Mouse (Mus musculus): ENCODE results near the gene Ccng1.

The Ccng1 gene

GRCm38 (mm10) chr11:40755109-40755627, at the start of gene Ccng1:
Gene Ccng1 (minus strand): TSS chr11:40755311.
- H3K27me3 ChIP-seq (ENCODE audit: control insufficient read depth, insufficient read depth, low read length, poor library complexity, severe bottlenecking) = no peaks in the 10 kb centered on the region
- 0 out of 2 replicates have a peak, but pooled peaks cover 2% of the 10 kb centered on the region for H3K36me3 ChIP-seq (ENCODE audit: control insufficient read depth, insufficient read depth, low read length, poor library complexity, severe bottlenecking)
- DNase-seq (ENCODE audit: low read depth, low spot score) = peak; percentile 94

GRCm38 (mm10) chr11:40790307-40790706, 35.2 kb upstream of the Ccng1 start:
- H3K36me3 ChIP-seq (ENCODE audit: control insufficient read depth, insufficient read depth, low read length, poor library complexity, severe bottlenecking) = no peaks in the 10 kb centered on the region
- H3K27me3 ChIP-seq (ENCODE audit: control insufficient read depth, insufficient read depth, low read length, poor library complexity, severe bottlenecking) = no peaks in the 10 kb centered on the region
- no peak for DNase-seq (ENCODE audit: low read depth, low spot score)

- Histone ChIP-seq H3K27me3 (ENCODE audit: control insufficient read depth, insufficient read depth, low read length, poor library complexity, severe bottlenecking) (no peaks in the 10 kb centered on the region), H3K36me3 (ENCODE audit: control insufficient read depth, insufficient read depth, low read length, poor library complexity, severe bottlenecking) (no peaks in the 10 kb centered on the region)
- DNase-seq (ENCODE audit: low read depth, low spot score) = no peak
Measured at GRCm38 (mm10) chr11:40789701-40790100, 34.6 kb upstream of the Ccng1 start.

- H3K27me3 ChIP-seq (ENCODE audit: control insufficient read depth, insufficient read depth, low read length, poor library complexity, severe bottlenecking) = no peaks in the 10 kb centered on the region
- DNase-seq (ENCODE audit: low read depth, low spot score) = no peak
- H3K36me3 ChIP-seq (ENCODE audit: control insufficient read depth, insufficient read depth, low read length, poor library complexity, severe bottlenecking) = no peaks in the 10 kb centered on the region
Measured at GRCm38 (mm10) chr11:40786900-40787299, 31.8 kb upstream of the Ccng1 start.

- no peak for DNase-seq (ENCODE audit: low read depth, low spot score)
- no peaks in the 10 kb centered on the region for H3K27me3 ChIP-seq (ENCODE audit: control insufficient read depth, insufficient read depth, low read length, poor library complexity, severe bottlenecking)
- no peaks in the 10 kb centered on the region for H3K36me3 ChIP-seq (ENCODE audit: control insufficient read depth, insufficient read depth, low read length, poor library complexity, severe bottlenecking)
Measured at GRCm38 (mm10) chr11:40784326-40784725, 29.2 kb upstream of the Ccng1 start.

- DNase-seq (ENCODE audit: low read depth, low spot score) = no peak
- Histone ChIP-seq H3K27me3 (ENCODE audit: control insufficient read depth, insufficient read depth, low read length, poor library complexity, severe bottlenecking) (no peaks in the 10 kb centered on the region), H3K36me3 (ENCODE audit: control insufficient read depth, insufficient read depth, low read length, poor library complexity, severe bottlenecking) (no peaks in the 10 kb centered on the region)
Measured at GRCm38 (mm10) chr11:40783346-40783745, 28.2 kb upstream of the Ccng1 start.

- no peak for DNase-seq (ENCODE audit: low read depth, low spot score)
- Histone ChIP-seq H3K36me3 (ENCODE audit: control insufficient read depth, insufficient read depth, low read length, poor library complexity, severe bottlenecking) (no peaks in the 10 kb centered on the region), H3K27me3 (ENCODE audit: control insufficient read depth, insufficient read depth, low read length, poor library complexity, severe bottlenecking) (no peaks in the 10 kb centered on the region)
Measured at GRCm38 (mm10) chr11:40781857-40782256, 26.7 kb upstream of the Ccng1 start.

GRCm38 (mm10) chr11:40775315-40776269, 20.5 kb upstream of the Ccng1 start:
- peak; percentile 57 for DNase-seq (ENCODE audit: low read depth, low spot score)
- Histone ChIP-seq H3K27me3 (ENCODE audit: control insufficient read depth, insufficient read depth, low read length, poor library complexity, severe bottlenecking) (no peaks in the 10 kb centered on the region), H3K36me3 (ENCODE audit: control insufficient read depth, insufficient read depth, low read length, poor library complexity, severe bottlenecking) (no peaks in the 10 kb centered on the region)

- no peaks in the 10 kb centered on the region for H3K27me3 ChIP-seq (ENCODE audit: control insufficient read depth, insufficient read depth, low read length, poor library complexity, severe bottlenecking)
- no peaks in the 10 kb centered on the region for H3K36me3 ChIP-seq (ENCODE audit: control insufficient read depth, insufficient read depth, low read length, poor library complexity, severe bottlenecking)
- DNase-seq (ENCODE audit: low read depth, low spot score) = no peak
Measured at GRCm38 (mm10) chr11:40764690-40765089, 9.6 kb upstream of the Ccng1 start.

GRCm38 (mm10) chr11:40763395-40763794, 8.3 kb upstream of the Ccng1 start:
- Histone ChIP-seq H3K36me3 (ENCODE audit: control insufficient read depth, insufficient read depth, low read length, poor library complexity, severe bottlenecking) (no peaks in the 10 kb centered on the region), H3K27me3 (ENCODE audit: control insufficient read depth, insufficient read depth, low read length, poor library complexity, severe bottlenecking) (no peaks in the 10 kb centered on the region)
- peak; percentile 73 for DNase-seq (ENCODE audit: low read depth, low spot score)

- DNase-seq (ENCODE audit: low read depth, low spot score) = no peak
- no peaks in the 10 kb centered on the region for H3K27me3 ChIP-seq (ENCODE audit: control insufficient read depth, insufficient read depth, low read length, poor library complexity, severe bottlenecking)
- H3K36me3 ChIP-seq (ENCODE audit: control insufficient read depth, insufficient read depth, low read length, poor library complexity, severe bottlenecking) = no peaks in the 10 kb centered on the region
Measured at GRCm38 (mm10) chr11:40759896-40760295, 4.8 kb upstream of the Ccng1 start.

GRCm38 (mm10) chr11:40755968-40756367, 857 bp upstream of the Ccng1 start:
- DNase-seq (ENCODE audit: low read depth, low spot score) = no peak
- Histone ChIP-seq H3K27me3 (ENCODE audit: control insufficient read depth, insufficient read depth, low read length, poor library complexity, severe bottlenecking) (no peaks in the 10 kb centered on the region), H3K36me3 (ENCODE audit: control insufficient read depth, insufficient read depth, low read length, poor library complexity, severe bottlenecking) (0 out of 2 replicates have a peak, but pooled peaks cover 2% of the 10 kb centered on the region)

- no peaks in the 10 kb centered on the region for H3K27me3 ChIP-seq (ENCODE audit: control insufficient read depth, insufficient read depth, low read length, poor library complexity, severe bottlenecking)
- peak; percentile 42 for DNase-seq (ENCODE audit: low read depth, low spot score)
- 0 out of 2 replicates have a peak, but pooled peaks cover 2% of the 10 kb centered on the region for H3K36me3 ChIP-seq (ENCODE audit: control insufficient read depth, insufficient read depth, low read length, poor library complexity, severe bottlenecking)
Measured at GRCm38 (mm10) chr11:40754664-40755107, 425 bp downstream of the Ccng1 start.

GRCm38 (mm10) chr11:40753836-40754235, 1.3 kb downstream of the Ccng1 start:
- 0 out of 2 replicates have a peak, but pooled peaks cover 2% of the 10 kb centered on the region for H3K36me3 ChIP-seq (ENCODE audit: control insufficient read depth, insufficient read depth, low read length, poor library complexity, severe bottlenecking)
- no peaks in the 10 kb centered on the region for H3K27me3 ChIP-seq (ENCODE audit: control insufficient read depth, insufficient read depth, low read length, poor library complexity, severe bottlenecking)
- no peak for DNase-seq (ENCODE audit: low read depth, low spot score)

- Histone ChIP-seq H3K36me3 (ENCODE audit: control insufficient read depth, insufficient read depth, low read length, poor library complexity, severe bottlenecking) (0 out of 2 replicates have a peak, but pooled peaks cover 2% of the 10 kb centered on the region), H3K27me3 (ENCODE audit: control insufficient read depth, insufficient read depth, low read length, poor library complexity, severe bottlenecking) (no peaks in the 10 kb centered on the region)
- DNase-seq (ENCODE audit: low read depth, low spot score) = no peak
Measured at GRCm38 (mm10) chr11:40747716-40748115, 7.4 kb downstream of the Ccng1 start.
